Mouse (Mus musculus): ENCODE measurements around the gene Amz2. TPM values are rescaled to one million over a fixed set of nuclear protein-coding genes. Genes with fewer than 3 reads are reported as not detected.

The Amz2 gene
- polyA plus RNA-seq (2012; rRNA removed): 13.3 and 13.7 TPM in 2 replicates

GRCm38 (mm10) chr11:109425392-109426271 is at the start of gene Amz2:
Gene Amz2 (plus strand): TSS chr11:109425946.

GRCm38 (mm10) chr11:109413617-109414016 is 12.1 kb upstream of the Amz2 start, which contains the start of gene 9930022D16Rik:
Gene 9930022D16Rik (plus strand): TSS chr11:109413917.

GRCm38 (mm10) chr11:109473171-109474085 is 47.7 kb downstream of the Amz2 start, which contains the start of the genes Arsg and Slc16a6:
Gene Arsg (plus strand): TSS chr11:109473374.
Gene Slc16a6 (minus strand): TSS chr11:109473598.

Other genes starting within 250 kb of the Amz2 start
- 0.06 and 0.08 TPM in 2 replicates for gene Rgs9, start 127.8 kb upstream of the Amz2 start, polyA plus RNA-seq (2012; rRNA removed)
- 9.0 and 10.1 TPM in 2 replicates for gene Gna13, start 63.1 kb upstream of the Amz2 start, polyA plus RNA-seq (2012; rRNA removed)
- not detected in 2 replicates for gene 9930022D16Rik, start 12.0 kb upstream of the Amz2 start, polyA plus RNA-seq (2012; rRNA removed)
- gene Arsg, start 47.4 kb downstream of the Amz2 start, polyA plus RNA-seq (2012; rRNA removed): 2.1 and 2.7 TPM in 2 replicates
- 5.3 and 9.4 TPM in 2 replicates for gene Slc16a6, start 47.7 kb downstream of the Amz2 start, polyA plus RNA-seq (2012; rRNA removed)
- 12.8 TPM in 2 replicates for gene Wipi1, start 186.0 kb downstream of the Amz2 start, polyA plus RNA-seq (2012; rRNA removed)
- 43.5 and 48.6 TPM in 2 replicates for gene Prkar1a, start 223.5 kb downstream of the Amz2 start, polyA plus RNA-seq (2012; rRNA removed)

Data from liver, embryonic 14 days (tissue).